Mouse (Mus musculus) liver, embryonic 14.5 days (tissue): ENCODE measurements around the gene Icam4. TPM values are rescaled to one million over a fixed set of nuclear protein-coding genes. Genes with fewer than 3 reads are reported as not detected.

ENCODE experiments used
- ATAC-seq: fragments of 200-750 bp; cut with Nextera tagmentation; 2 replicates; pipeline ENCODE4 v1.8.0; 2017; ENCODE audit warnings: moderate number of reproducible peaks, mild to moderate bottlenecking, moderate library complexity; ENCODE audit not compliant: insufficient read depth
- DNase-seq, 3 experiments: peaks; one replicate each; pipeline ENCODE4 v3.0.0-alpha.2; 2012 to 2013; ENCODE audit warnings: low read depth in 3 of 3, low spot score in 3 of 3
- H3K27ac ChIP-seq: fragments of 300-500 bp; sonication (generic); 2 replicates; pipeline ENCODE4 v1.5.1; 2014; ENCODE audit warnings: moderate library complexity, mild to moderate bottlenecking, control low read depth, inconsistent platforms
- H3K27me3 ChIP-seq: fragments of 300-500 bp; sonication (generic); 2 replicates; pipeline ENCODE4 v1.6.1; 2014; ENCODE audit warnings: mild to moderate bottlenecking, low read length, moderate library complexity; ENCODE audit not compliant: control insufficient read depth, insufficient read depth
- H3K36me3 ChIP-seq: fragments of 300-500 bp; sonication (generic); replicated peaks from 2 replicates; pipeline ENCODE4 v1.6.1; 2014; ENCODE audit warnings: low read depth; ENCODE audit not compliant: control insufficient read depth, insufficient read depth
- H3K4me1 ChIP-seq, 2 experiments: fragments of 200-500 bp in 1 of 2; fragments of 300-500 bp in 1 of 2; sonication (generic) in 1 of 2; replicated peaks; 2 replicates each; pipeline ENCODE4 v1.6.1; 2012 to 2014; ENCODE audit warnings: antibody characterized with exemption in 1 of 2, inconsistent platforms in 1 of 2, low read length in 1 of 2; ENCODE audit not compliant: control insufficient read depth in 2 of 2, insufficient read depth in 2 of 2
- H3K4me2 ChIP-seq: fragments of 300-500 bp; sonication (generic); 2 replicates; pipeline ENCODE4 v1.6.1; 2014; ENCODE audit warnings: low read depth, mild to moderate bottlenecking, control low read depth, moderate library complexity
- H3K4me3 ChIP-seq, 2 experiments: fragments of 200-500 bp in 1 of 2; fragments of 300-500 bp in 1 of 2; sonication (generic) in 1 of 2; 2 replicates each; pipeline ENCODE4 v1.5.1; 2012 to 2014; ENCODE audit warnings: low read depth in 2 of 2, low read length in 2 of 2, mild to moderate bottlenecking in 2 of 2, control low read depth in 1 of 2, inconsistent platforms in 1 of 2, moderate library complexity in 1 of 2; ENCODE audit not compliant: insufficient read depth in 1 of 2
- H3K9ac ChIP-seq: fragments of 300-500 bp; sonication (generic); replicated peaks from 2 replicates; pipeline ENCODE4 v1.6.1; 2014; ENCODE audit warnings: mild to moderate bottlenecking, control low read depth, moderate library complexity
- H3K9me3 ChIP-seq: fragments of 300-500 bp; sonication (generic); 2 replicates; pipeline ENCODE4 v1.6.1; 2016; ENCODE audit warnings: low read length, mixed read lengths; ENCODE audit not compliant: control insufficient read depth
- CTCF ChIP-seq: IDR thresholded peaks from 2 replicates; pipeline ENCODE4 v1.5.1; 2016; ENCODE audit warnings: antibody characterized with exemption, low read depth, control low read depth
- EP300 ChIP-seq: IDR thresholded peaks from 2 replicates; pipeline ENCODE4 v1.6.1; 2016; ENCODE audit warnings: antibody characterized with exemption, low read depth
- WGBS: fragments of 180-500 bp; shearing (Covaris S2); extraction: QIAGEN DNeasy Blood & Tissue Kit; methylation state at CpG from one replicate; pipeline ENCODE4 v1.1.7; 2014; ENCODE audit not compliant: insufficient replicate concordance; 5-methylcytosine and 5-hydroxymethylcytosine counted together
- polyA plus RNA-seq, 2 experiments: library from polyadenylated mRNA; depleted of rRNA in 1 of 2; stranded (reverse) in 1 of 2; unstranded in 1 of 2; fragments of >200 nt; fragmentation: Nextera tagmentation in 1 of 2; extraction: Ambion mirVana in 1 of 2; gene quantifications; 2 replicates each; pipeline versions ENCODE4 v1.2.1 to v1.2.3; 2012 to 2014

The Icam4 gene
- polyA plus RNA-seq, 2 experiments = 61.8 to 204 TPM

GRCm38 (mm10) chr9:21033136-21033535, 4.0 kb downstream of the Icam4 start:
- H3K36me3 ChIP-seq = no peaks in the 10 kb centered on the region
- H3K4me1 ChIP-seq = peaks cover 23 to 26% of the 10 kb centered on the region in 2 experiments
- no peak for TF ChIP-seq CTCF
- TF ChIP-seq EP300 = no peak
- peak overlapping the region; percentile 50 for H3K9ac ChIP-seq
- peaks cover 62% of the 10 kb centered on the region for H3K27me3 ChIP-seq
- H3K9me3 ChIP-seq = no peaks in the 10 kb centered on the region
- no peak overlapping the region for H3K27ac ChIP-seq
- WGBS = under 1% methylated on average over 34 of the region's 34 CpGs
- H3K4me3 ChIP-seq = peak overlapping the region; percentile 49 to 67
- peak; percentile 79 to 87 (median 80) for DNase-seq
- H3K4me2 ChIP-seq = peak overlapping the region; percentile 100
- peak; percentile 25 for ATAC-seq

GRCm38 (mm10) chr9:21034481-21035085, 5.4 kb downstream of the Icam4 start:
- DNase-seq (no peak), ATAC-seq (no peak)
- 5% methylated on average over 17 of the region's 17 CpGs for WGBS
- Histone ChIP-seq H3K4me2 (no peak overlapping the region), H3K27ac (no peak overlapping the region), H3K36me3 (no peaks in the 10 kb centered on the region), H3K9ac (no peak overlapping the region), H3K27me3 (peaks cover 70% of the 10 kb centered on the region), H3K4me1 (peaks cover 18 to 22% of the 10 kb centered on the region in 2 experiments), H3K4me3 (no peak overlapping the region), H3K9me3 (no peaks in the 10 kb centered on the region)
- TF ChIP-seq EP300 (no peak), CTCF (no peak)

GRCm38 (mm10) chr9:21035586-21035985, 6.4 kb downstream of the Icam4 start:
- DNase-seq (no peak), ATAC-seq (no peak)
- peaks cover 28 to 30% of the 10 kb centered on the region in 2 experiments for H3K4me1 ChIP-seq
- peaks cover 70% of the 10 kb centered on the region for H3K27me3 ChIP-seq
- H3K9ac ChIP-seq = no peak overlapping the region
- TF ChIP-seq CTCF (no peak), EP300 (no peak)
- no peaks in the 10 kb centered on the region for H3K9me3 ChIP-seq
- H3K27ac ChIP-seq = no peak overlapping the region
- no peak overlapping the region for H3K4me3 ChIP-seq
- 41% methylated on average over 9 of the region's 9 CpGs for WGBS
- no peaks in the 10 kb centered on the region for H3K36me3 ChIP-seq
- no peak overlapping the region for H3K4me2 ChIP-seq

GRCm38 (mm10) chr9:21036161-21036560, 7.0 kb downstream of the Icam4 start:
- Histone ChIP-seq H3K27me3 (peaks cover 70% of the 10 kb centered on the region), H3K36me3 (no peaks in the 10 kb centered on the region), H3K9me3 (no peaks in the 10 kb centered on the region), H3K4me3 (no peak overlapping the region), H3K4me2 (no peak overlapping the region), H3K27ac (no peak overlapping the region), H3K4me1 (peaks cover 26 to 30% of the 10 kb centered on the region in 2 experiments), H3K9ac (no peak overlapping the region)
- DNase-seq = no peak
- 7% methylated on average over 20 of the region's 20 CpGs for WGBS
- TF ChIP-seq CTCF (no peak), EP300 (no peak)
- no peak for ATAC-seq

GRCm38 (mm10) chr9:21036666-21037065, 7.5 kb downstream of the Icam4 start:
- Histone ChIP-seq H3K27me3 (peaks cover 70% of the 10 kb centered on the region), H3K9me3 (no peaks in the 10 kb centered on the region), H3K4me3 (no peak overlapping the region), H3K9ac (no peak overlapping the region), H3K36me3 (no peaks in the 10 kb centered on the region), H3K27ac (no peak overlapping the region), H3K4me1 (peaks cover 25 to 26% of the 10 kb centered on the region in 2 experiments), H3K4me2 (no peak overlapping the region)
- DNase-seq = no peak
- no peak for ATAC-seq
- WGBS = 6% methylated on average over 22 of the region's 22 CpGs
- no peak for TF ChIP-seq EP300
- no peak for TF ChIP-seq CTCF
